Mouse (Mus musculus) hindbrain, postnatal 0 days (tissue): ENCODE results near the gene Diras1. TPM values are rescaled to one million over a fixed set of nuclear protein-coding genes. Genes with fewer than 3 reads are reported as not detected.
"Not testable (repeated sequence)": the region's sequence is repeated elsewhere in the genome, so short reads cannot be mapped to it uniquely, and the experiment has no call there.

Experiments used
- ATAC-seq: fragments of 200-750 bp; cut with Nextera tagmentation; 2 replicates; pipeline ENCODE4 v1.8.0; 2017; ENCODE audit warnings: mild to moderate bottlenecking, moderate TSS enrichment, moderate library complexity
- DNase-seq: peaks from one replicate; pipeline ENCODE4 v3.0.0-alpha.2; 2015; ENCODE audit warnings: low spot score
- H3K27ac ChIP-seq: fragments of 300-500 bp; sonication (generic); 2 replicates; pipeline ENCODE4 v1.5.1; 2014; ENCODE audit warnings: mild to moderate bottlenecking
- H3K27me3 ChIP-seq: fragments of 300-500 bp; sonication (generic); 2 replicates; pipeline ENCODE4 v1.6.1; 2014; ENCODE audit warnings: low read length, mixed read lengths; ENCODE audit not compliant: insufficient read depth
- H3K36me3 ChIP-seq: fragments of 300-500 bp; sonication (generic); 2 replicates; pipeline ENCODE4 v1.6.1; 2014; ENCODE audit warnings: low read length, mixed read lengths; ENCODE audit not compliant: insufficient read depth
- H3K4me1 ChIP-seq: fragments of 300-500 bp; sonication (generic); 2 replicates; pipeline ENCODE4 v1.6.1; 2014; ENCODE audit warnings: antibody characterized with exemption, low read length, mixed read lengths; ENCODE audit not compliant: insufficient read depth
- H3K4me2 ChIP-seq: fragments of 300-500 bp; sonication (generic); 2 replicates; pipeline ENCODE4 v1.6.1; 2014; ENCODE audit warnings: low read depth, mild to moderate bottlenecking, low read length, moderate library complexity, mixed read lengths
- H3K4me3 ChIP-seq: fragments of 300-500 bp; sonication (generic); 2 replicates; pipeline ENCODE4 v1.5.1; 2014; ENCODE audit warnings: low read length
- H3K9ac ChIP-seq: fragments of 300-500 bp; sonication (generic); replicated peaks from 2 replicates; pipeline ENCODE4 v1.6.1; 2014; ENCODE audit warnings: mild to moderate bottlenecking, low read length, moderate library complexity, mixed read lengths
- H3K9me3 ChIP-seq: fragments of 300-500 bp; sonication (generic); 2 replicates; pipeline ENCODE4 v1.6.1; 2016; ENCODE audit warnings: low read length, mixed read lengths
- CTCF ChIP-seq: IDR thresholded peaks from 2 replicates; pipeline ENCODE4 v1.5.1; 2016; ENCODE audit warnings: antibody characterized with exemption, control low read depth, low read depth
- WGBS: fragments of 180-500 bp; shearing (Covaris S2); extraction: QIAGEN DNeasy Blood & Tissue Kit; methylation state at CpG from one replicate; pipeline ENCODE4 v1.1.7; 2014; 5-methylcytosine and 5-hydroxymethylcytosine counted together
- polyA plus RNA-seq: library from polyadenylated mRNA; unstranded; fragments of >200 nt; fragmentation: Nextera tagmentation; extraction: Ambion mirVana; gene quantifications from 2 replicates; pipeline ENCODE4 v1.2.1, GENCODE M21; 2015
- total RNA-seq: library from RNA; depleted of rRNA; stranded (reverse); fragments of >200 nt; gene quantifications from 2 replicates; pipeline ENCODE4 v1.2.3, GENCODE M21; 2014

Diras1 gene
- total and polyA plus RNA-seq, 2 experiments from 2014 or later, result 78.7 to 106 TPM

DNA sequence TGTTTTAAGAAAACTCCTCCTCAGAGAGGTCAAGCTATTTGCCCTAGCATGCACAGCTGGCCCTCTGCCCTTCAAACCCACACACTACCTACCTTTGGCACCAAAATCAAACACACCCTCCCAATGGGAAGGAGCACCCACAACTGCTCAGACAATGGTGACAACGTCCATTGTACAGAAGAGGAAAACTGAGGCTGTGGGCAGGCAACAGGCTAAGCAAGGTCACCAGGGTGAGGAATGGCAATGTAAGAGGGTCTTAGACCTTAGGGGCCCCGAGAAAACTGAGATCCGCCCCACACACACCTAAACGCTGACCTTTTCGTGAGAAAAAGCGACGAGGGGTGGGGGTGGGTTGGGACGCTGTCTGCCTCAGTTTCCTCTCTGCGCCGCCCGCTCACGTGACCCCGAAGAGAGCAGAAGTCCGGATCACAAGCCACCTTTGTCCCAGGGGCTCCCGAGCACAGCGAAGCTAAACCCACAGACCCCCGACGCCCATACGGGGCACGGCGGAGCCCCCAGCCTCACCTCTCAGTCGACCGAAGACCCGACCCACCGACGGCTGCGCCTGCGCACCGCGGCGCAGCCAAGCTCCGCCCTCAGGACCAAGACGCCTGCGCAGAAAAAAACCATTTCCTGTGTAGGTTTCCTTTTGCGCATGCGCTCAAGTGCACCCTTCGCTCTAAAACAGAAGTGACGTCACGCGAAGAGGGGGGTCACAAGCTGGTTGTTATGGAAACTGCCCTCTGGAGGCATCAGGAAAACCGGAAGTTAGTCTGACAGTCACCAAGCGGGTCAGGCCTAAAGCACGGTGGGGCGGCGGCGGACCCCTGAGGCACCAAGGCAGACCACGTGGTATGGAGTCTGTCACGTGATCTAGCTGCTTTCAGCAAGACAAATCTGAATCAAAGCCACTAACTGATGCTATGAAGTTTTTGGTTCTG, 34.4 kb upstream of the Diras1 start, which contains the start of gene Sgta:
Sgta (minus strand) TSS at position 579 of the 941 bp plus-strand sequence.
- Histone ChIP-seq H3K36me3 (no peaks in the 10 kb centered on the region), H3K4me1 (peaks cover 9% of the 10 kb centered on the region), H3K4me3 (peak within 1 kb of the TSS; percentile 79), H3K9ac (peak within 1 kb of the TSS; percentile 74), H3K4me2 (peak within 1 kb of the TSS; percentile 76), H3K27me3 (no peaks in the 10 kb centered on the region), H3K9me3 (no peaks in the 10 kb centered on the region), H3K27ac (peak within 1 kb of the TSS; percentile 64; the same call in 1 of the 2 replicates)
- TF ChIP-seq CTCF, result no peak
- DNase-seq (peak; percentile 100), ATAC-seq (peak; percentile 96)
- under 1% methylated on average over 48 of the region's 48 CpGs for WGBS

DNA sequence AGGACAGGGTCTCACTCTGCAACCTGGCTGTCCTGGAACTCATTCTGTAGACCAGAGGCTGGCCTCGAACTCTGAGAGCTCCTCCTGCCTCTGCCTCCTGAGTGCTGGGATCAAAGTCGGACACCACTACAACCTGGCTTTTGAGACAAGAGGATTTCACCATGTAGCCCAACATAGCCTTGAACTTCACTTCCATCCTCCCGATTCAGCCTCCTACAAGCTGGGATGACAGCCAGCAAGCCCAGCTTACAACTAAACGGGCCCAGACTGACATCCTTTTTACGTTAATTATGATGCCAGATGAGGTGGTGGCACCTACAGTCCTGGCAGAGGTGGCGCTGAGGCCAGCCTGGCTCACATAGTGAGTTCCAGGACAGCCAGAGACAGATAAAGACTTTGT, 33.4 kb upstream of the Diras1 start:
- ATAC-seq (no peak), DNase-seq (no peak)
- no peaks in the 10 kb centered on the region for H3K36me3 ChIP-seq
- no peaks in the 10 kb centered on the region for H3K27me3 ChIP-seq
- H3K9ac ChIP-seq, result peak overlapping the region; percentile 74; the same call in 1 of the 2 replicates
- no peak overlapping the region for H3K27ac ChIP-seq
- peaks cover 9% of the 10 kb centered on the region for H3K4me1 ChIP-seq
- H3K9me3 ChIP-seq, result no peaks in the 10 kb centered on the region
- peak overlapping the region; percentile 79; the same call in 1 of the 2 replicates for H3K4me3 ChIP-seq
- peak overlapping the region; percentile 76 for H3K4me2 ChIP-seq
- 84% methylated on average over 6 of the region's 6 CpGs for WGBS
- no peak for TF ChIP-seq CTCF

DNA sequence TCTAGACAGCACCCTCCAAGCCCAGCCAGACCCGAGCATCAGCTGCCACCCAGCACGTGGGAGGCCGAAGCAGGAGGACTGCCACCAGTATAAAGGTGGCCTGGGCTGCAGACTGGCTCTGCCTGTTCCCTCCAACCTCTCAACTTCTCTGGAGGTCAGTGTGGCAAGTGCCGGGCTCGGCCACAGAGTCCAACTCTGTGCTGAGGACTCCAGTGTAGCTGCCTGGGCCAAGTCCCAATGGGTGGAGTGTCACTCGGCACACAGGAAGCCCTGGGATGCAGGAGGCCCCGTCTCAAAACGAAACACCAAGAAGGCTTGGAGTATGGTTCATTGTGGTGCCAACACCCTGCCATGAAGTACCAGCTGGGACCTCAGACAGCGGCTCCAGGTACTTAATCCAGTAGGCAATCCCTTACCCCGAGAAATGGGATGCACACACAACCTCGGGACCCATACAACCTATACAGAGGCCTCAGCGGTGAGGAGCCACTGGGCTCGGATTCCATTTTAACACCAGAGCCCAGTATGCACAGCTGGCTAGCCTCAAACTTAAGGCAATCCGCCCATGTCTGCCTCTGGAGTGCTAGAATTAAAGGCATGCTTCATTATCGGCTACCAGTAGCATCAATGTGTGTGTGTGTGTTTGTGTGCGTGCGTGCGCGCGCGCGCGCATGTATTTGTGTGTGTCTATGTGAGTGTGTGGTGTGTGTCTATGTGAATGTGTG, 32.1 kb upstream of the Diras1 start:
- H3K4me1 ChIP-seq, result peaks cover 9% of the 10 kb centered on the region
- no peak for ATAC-seq
- WGBS, result 92% methylated on average over 23 of the region's 23 CpGs
- no peak overlapping the region for H3K27ac ChIP-seq
- H3K36me3 ChIP-seq, result no peaks in the 10 kb centered on the region
- no peaks in the 10 kb centered on the region for H3K9me3 ChIP-seq
- peak overlapping the region; percentile 5; the same call in 1 of the 2 replicates for H3K9ac ChIP-seq
- no peaks in the 10 kb centered on the region for H3K27me3 ChIP-seq
- TF ChIP-seq CTCF, result no peak
- H3K4me2 ChIP-seq, result no peak overlapping the region
- no peak overlapping the region for H3K4me3 ChIP-seq
- no peak for DNase-seq

DNA sequence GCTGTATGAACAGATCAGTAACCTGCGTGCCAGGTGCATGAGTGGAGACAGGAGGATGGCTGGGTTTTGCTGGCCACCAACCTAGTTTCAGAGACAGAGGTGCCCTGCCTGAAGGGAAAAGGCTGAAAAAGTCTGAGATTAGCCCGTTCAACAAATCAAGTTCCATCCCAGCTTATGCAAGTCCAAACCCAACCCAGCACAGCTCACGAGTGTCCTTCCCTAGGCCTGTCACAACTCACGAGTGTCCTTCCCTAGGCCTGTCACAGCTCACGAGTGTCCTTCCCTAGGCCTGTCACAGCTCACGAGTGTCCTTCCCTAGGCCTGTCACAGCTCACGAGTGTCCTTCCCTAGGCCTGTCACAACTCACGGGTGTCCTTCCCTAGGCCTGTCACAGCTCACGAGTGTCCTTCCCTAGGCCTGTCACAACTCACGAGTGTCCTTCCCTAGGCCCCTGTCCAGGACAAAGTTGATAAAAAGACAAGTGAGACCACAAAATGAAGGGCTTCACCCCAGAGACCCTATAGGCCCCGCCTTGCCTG, 30.4 kb upstream of the Diras1 start:
- 81% methylated on average over 11 of the region's 11 CpGs for WGBS
- peaks cover 16% of the 10 kb centered on the region for H3K36me3 ChIP-seq
- not testable (repeated sequence) for H3K4me3 ChIP-seq, ATAC-seq, H3K9ac ChIP-seq, H3K27me3 ChIP-seq, H3K4me2 ChIP-seq, H3K27ac ChIP-seq, H3K9me3 ChIP-seq, DNase-seq, H3K4me1 ChIP-seq

DNA sequence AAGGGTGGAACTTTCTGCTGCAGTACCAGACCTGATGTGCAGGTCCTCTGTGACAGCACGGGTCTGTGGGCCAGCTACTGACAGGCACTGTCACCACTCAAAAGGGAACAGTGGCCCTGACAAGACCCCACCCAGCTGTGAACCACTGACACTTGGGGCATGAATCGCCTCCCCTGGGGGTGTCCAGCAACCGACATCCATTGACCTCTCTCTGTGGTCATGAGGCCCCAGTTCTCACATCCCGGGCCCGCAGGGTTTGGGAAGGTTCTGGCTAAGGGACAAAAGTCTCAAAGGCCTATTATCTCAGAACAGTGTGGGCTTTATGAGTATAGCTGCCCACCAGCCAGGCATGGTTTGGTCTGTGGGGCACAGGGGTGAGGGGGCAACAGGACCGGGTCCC, 29.7 kb upstream of the Diras1 start:
- Histone ChIP-seq H3K27ac (no peak overlapping the region), H3K36me3 (peaks cover 21% of the 10 kb centered on the region), H3K27me3 (no peaks in the 10 kb centered on the region), H3K9me3 (no peaks in the 10 kb centered on the region), H3K4me3 (no peak overlapping the region), H3K4me1 (peaks cover 9% of the 10 kb centered on the region), H3K9ac (no peak overlapping the region), H3K4me2 (no peak overlapping the region)
- TF ChIP-seq CTCF, result no peak
- ATAC-seq, result no peak
- WGBS, result 72% methylated on average over 6 of the region's 6 CpGs
- no peak for DNase-seq

DNA sequence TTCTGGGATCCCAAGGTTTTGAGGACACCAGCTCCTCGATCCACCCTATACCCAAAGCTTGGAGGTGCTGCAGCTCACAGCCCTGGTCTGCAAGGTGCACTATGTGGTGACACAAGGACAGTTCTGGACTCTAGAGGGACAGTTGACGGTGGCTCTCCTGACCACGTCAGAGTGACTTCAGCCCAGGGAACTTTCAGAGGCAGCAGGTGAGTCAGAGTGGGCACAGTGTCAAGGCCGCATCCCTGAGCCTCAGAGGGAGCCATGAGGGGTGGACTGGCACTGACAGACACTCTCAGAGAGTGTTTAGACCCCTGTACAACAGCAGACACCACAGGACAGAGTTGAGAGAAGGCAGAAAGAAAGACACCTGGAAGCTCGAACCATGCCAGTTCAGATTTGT, 27.1 kb upstream of the Diras1 start:
- H3K9ac ChIP-seq, result no peak overlapping the region
- TF ChIP-seq CTCF, result no peak
- H3K4me2 ChIP-seq, result no peak overlapping the region
- no peak overlapping the region for H3K4me3 ChIP-seq
- no peak overlapping the region for H3K27ac ChIP-seq
- no peaks in the 10 kb centered on the region for H3K27me3 ChIP-seq
- DNase-seq, result no peak
- no peaks in the 10 kb centered on the region for H3K9me3 ChIP-seq
- no peaks in the 10 kb centered on the region for H3K4me1 ChIP-seq
- peaks cover 47% of the 10 kb centered on the region for H3K36me3 ChIP-seq
- ATAC-seq, result no peak
- WGBS, result 94% methylated on average over 5 of the region's 5 CpGs
